Mouse (Mus musculus): ENCODE measurements at regions not wholly inside any gene's neighbourhood (a gene's known extent, or its start where the extent isn't known, plus 50 kb on each side); places are given as distances from the start of the nearest gene placed in this dataset.
"Not testable (repeated sequence)": the region's sequence is repeated elsewhere in the genome, so short reads cannot be mapped to it uniquely, and the experiment has no call there.

- not testable (repeated sequence) for ATAC-seq (replicated peaks; ENCODE audit: low read depth, poor library complexity, severe bottlenecking)
Measured at GRCm38 (mm10) chr3:7811301-7811700, 1191.1 kb upstream of the 1700008P02Rik start.

DNA sequence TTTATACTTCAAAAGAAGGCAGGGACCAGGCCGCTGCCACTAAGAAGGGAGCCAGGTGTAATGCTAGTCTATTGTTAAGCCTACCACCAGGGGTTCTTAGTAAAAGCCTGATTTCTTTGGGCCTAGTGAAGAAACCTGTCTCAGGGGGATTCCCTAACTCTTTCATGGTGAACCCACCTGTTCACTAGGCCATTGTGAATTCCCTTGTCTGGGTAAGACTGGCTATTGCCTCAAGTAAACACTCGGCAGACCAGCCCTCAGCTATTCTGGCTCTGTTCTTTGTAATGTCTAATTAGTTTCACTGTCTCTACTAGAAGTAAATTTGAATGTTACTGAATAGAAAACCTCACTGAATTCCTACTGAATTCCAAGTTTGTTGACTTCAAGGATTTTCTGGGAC, 1184.9 kb upstream of the 1700008P02Rik start:
- ATAC-seq (replicated peaks; ENCODE audit: low read depth, poor library complexity, severe bottlenecking): not testable (repeated sequence)

- no peak for ATAC-seq (replicated peaks; ENCODE audit: low read depth, poor library complexity, severe bottlenecking)
Measured at GRCm38 (mm10) chr3:7804209-7804608, 1184.0 kb upstream of the 1700008P02Rik start.

GRCm38 (mm10) chr3:7799486-7799885, 1179.2 kb upstream of the 1700008P02Rik start:
- ATAC-seq (replicated peaks; ENCODE audit: low read depth, poor library complexity, severe bottlenecking): no peak

DNA sequence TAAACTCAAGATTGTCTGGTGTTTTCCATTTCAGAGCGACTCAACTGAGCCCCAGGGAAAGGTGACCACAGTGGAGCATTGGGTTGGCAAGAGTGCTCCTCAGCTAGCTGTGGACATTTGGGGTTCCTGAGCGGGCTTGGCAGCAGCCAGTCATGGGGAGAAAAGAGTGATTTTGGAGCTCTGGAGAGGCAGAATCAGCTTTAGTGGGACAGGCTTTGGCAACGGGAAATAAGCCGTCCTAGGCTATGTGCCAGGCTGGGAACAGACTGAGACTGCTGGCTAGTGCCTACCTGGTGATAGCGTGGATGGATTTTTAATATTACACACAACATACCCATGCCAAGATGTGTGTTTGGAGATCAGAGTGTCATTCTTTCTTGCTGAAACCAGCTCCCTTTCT, 1167.4 kb upstream of the 1700008P02Rik start:
- no peak for ATAC-seq (replicated peaks; ENCODE audit: low read depth, poor library complexity, severe bottlenecking)

- no peak for ATAC-seq (replicated peaks; ENCODE audit: low read depth, poor library complexity, severe bottlenecking)
Measured at GRCm38 (mm10) chr3:7785096-7785495, 1164.9 kb upstream of the 1700008P02Rik start.

DNA sequence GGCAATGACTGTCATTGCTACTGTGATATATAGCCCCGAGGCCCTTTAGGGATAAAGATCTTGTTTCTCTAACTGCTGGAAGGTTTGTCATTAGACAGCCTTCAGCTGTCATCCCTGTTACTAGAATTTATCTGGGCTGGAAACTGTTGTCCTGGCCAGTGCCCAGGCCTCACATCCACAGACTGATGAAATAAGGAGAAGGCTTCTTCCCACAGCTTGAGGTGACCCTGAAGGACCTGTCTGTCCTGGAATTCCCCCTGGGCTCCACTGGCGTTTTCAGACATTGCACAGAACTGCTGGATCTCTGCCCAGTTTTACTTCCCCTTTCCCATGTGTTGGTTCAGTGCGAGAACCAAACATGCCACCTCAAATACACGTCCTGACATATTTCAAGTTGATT, 1135.2 kb upstream of the 1700008P02Rik start:
- ATAC-seq (replicated peaks; ENCODE audit: low read depth, poor library complexity, severe bottlenecking): peak; percentile 98

GRCm38 (mm10) chr3:7713741-7714140, 1093.5 kb upstream of the 1700008P02Rik start:
- no peak for ATAC-seq (replicated peaks; ENCODE audit: low read depth, poor library complexity, severe bottlenecking)

GRCm38 (mm10) chr3:7713130-7713529, 1092.9 kb upstream of the 1700008P02Rik start:
- ATAC-seq (replicated peaks; ENCODE audit: low read depth, poor library complexity, severe bottlenecking): no peak

- no peak for ATAC-seq (replicated peaks; ENCODE audit: low read depth, poor library complexity, severe bottlenecking)
Measured at GRCm38 (mm10) chr3:7712466-7712865, 1092.2 kb upstream of the 1700008P02Rik start.

- ATAC-seq (replicated peaks; ENCODE audit: low read depth, poor library complexity, severe bottlenecking): no peak
Measured at GRCm38 (mm10) chr3:7708609-7709008, 1088.4 kb upstream of the 1700008P02Rik start.

DNA sequence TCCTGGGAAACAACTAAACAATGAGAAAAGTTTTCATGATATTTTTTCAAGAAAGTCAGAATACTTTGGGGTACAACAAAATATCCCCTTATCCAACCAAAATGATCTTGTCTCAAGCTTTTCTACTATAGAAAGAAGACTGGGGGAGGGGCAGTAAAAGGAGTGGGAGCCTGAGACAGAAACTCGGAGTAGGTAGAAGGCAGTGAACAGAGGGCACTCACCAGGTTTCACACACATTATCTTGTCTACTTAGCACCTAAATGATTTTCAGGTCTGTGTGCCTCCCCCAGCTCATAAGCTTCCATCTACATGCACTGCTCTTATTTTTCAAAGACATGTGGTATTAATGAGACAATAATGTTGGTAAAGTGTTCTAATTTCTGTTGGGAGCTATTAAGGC, 1063.3 kb upstream of the 1700008P02Rik start:
- no peak for ATAC-seq (replicated peaks; ENCODE audit: low read depth, poor library complexity, severe bottlenecking)

GRCm38 (mm10) chr3:7682816-7683215, 1062.6 kb upstream of the 1700008P02Rik start:
- ATAC-seq (replicated peaks; ENCODE audit: low read depth, poor library complexity, severe bottlenecking): not testable (repeated sequence)

DNA sequence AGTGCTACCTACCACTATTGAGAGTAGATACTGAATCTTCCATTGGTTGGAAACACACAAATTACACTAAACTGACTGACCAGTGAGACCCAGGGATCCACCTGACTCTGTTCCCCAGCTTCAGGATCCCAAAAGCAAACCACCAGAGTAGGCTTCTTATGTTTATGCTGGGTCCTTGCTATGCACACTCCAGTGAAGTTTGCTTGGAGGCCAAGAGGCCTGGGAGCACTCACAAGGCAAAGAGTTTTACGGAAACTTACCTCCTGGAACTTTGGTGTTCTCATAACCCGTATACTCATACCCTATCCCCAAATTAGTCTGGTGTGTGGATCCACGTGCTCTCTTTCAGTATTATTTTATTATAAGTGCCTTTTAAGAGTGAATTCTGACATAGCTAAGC, 1062.1 kb upstream of the 1700008P02Rik start:
- no peak for ATAC-seq (replicated peaks; ENCODE audit: low read depth, poor library complexity, severe bottlenecking)

DNA sequence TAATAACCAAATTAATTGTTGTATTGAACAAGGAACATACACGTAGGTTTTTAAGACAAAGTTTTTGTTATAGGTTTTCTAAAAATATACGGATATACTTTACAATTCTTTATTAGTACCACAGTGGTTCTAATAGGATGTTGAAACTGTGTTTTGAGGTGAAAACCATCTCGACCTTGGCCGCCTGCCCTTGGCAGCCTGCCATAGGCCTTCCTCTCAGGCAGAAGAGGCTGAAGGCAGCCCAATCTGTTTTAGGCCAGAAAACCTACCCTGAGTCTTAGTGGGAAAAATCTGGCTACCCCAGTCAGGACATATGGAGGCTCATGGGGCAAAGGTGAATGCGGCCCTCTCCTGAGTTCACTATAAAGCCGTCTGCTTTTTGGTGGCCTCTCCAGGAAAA, 1049.7 kb upstream of the 1700008P02Rik start:
- ATAC-seq (replicated peaks; ENCODE audit: low read depth, poor library complexity, severe bottlenecking): no peak

DNA sequence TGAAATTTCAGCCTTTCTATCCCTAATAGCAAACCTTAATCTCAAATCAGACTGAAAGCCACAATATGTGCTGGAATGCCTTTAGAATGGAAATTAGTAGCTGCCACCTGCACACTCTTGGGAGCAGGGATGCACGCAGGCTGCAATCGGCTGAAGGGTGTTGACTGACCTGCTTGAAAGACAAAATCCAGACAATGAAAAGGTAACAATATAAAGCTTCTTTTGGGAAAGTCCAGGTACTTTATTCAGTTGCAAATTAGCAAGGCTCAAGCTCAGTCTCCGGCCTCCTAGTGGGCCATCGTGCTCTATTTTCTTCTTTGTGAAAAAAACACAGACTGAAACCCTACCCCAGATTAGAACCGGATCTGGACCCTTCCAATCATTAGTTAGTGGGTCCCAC, 1047.6 kb upstream of the 1700008P02Rik start:
- ATAC-seq (replicated peaks; ENCODE audit: low read depth, poor library complexity, severe bottlenecking): not testable (repeated sequence)

DNA sequence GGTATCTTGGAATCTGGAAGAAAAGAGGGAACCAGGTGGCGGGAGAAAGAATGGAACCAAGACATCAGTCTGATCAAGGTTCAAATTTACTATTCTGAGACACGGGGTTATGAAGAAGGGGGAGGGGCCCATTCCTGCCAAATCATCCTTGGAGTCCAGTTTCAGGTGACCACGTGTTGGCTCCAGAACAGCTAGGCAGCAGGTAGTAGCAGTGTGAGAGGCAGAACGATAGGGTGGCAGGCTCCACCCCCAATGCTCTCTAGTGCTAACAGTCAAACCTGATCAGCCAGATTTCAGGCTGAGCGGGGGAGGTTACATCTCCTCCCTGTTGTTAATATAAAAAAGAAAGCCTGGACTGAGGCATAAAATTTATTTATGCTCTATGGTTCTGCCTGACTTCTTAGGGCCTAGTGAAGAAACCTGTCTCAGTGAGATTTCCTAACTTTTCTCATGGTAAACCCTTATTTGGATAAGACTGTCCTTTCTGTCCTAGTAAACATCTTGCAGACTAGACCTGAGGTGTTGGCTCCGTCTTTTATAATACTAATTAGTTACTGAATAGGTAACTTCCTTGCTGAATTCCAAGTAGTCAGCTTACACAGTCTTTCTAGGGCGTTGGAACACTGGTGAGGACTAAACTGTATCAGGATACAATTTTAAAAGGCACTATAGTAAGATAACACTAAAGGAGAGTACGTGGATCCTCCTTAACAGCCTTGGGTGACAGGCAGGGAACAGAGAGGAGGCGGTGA, 1046.3 kb upstream of the 1700008P02Rik start:
- ATAC-seq (replicated peaks; ENCODE audit: low read depth, poor library complexity, severe bottlenecking): not testable (repeated sequence)
